Mouse (Mus musculus) heart, adult 9 months (tissue): ENCODE measurements around the gene Zan.

Experiments
- DNase-seq, 2 experiments: peaks; one replicate each; pipeline ENCODE4 v3.0.0; 2022; ENCODE audit warnings: low spot score in 2 of 2

Zan gene

GRCm38 (mm10) chr5:137351394-137351793 lies 125.5 kb downstream of the Zan start:
- no peak for DNase-seq

- DNase-seq, result no peak
Measured at GRCm38 (mm10) chr5:137351058-137351380, 125.8 kb downstream of the Zan start.

GRCm38 (mm10) chr5:137350205-137351057 lies 126.4 kb downstream of the Zan start:
- no peak for DNase-seq

GRCm38 (mm10) chr5:137349384-137350204 lies 127.3 kb downstream of the Zan start, which contains the start of gene Ephb4:
TSS of gene Ephb4 (plus strand) at chr5:137350109.
- peak; percentile 96 to 97 for DNase-seq

GRCm38 (mm10) chr5:137348482-137349383 lies 128.1 kb downstream of the Zan start:
- DNase-seq, result peak; percentile 87 to 91

GRCm38 (mm10) chr5:137347856-137348255 lies 129.0 kb downstream of the Zan start:
- peak; percentile 26 to 41 for DNase-seq

GRCm38 (mm10) chr5:137346983-137347382 lies 129.9 kb downstream of the Zan start:
- no peak for DNase-seq

GRCm38 (mm10) chr5:137346388-137346787 lies 130.5 kb downstream of the Zan start:
- DNase-seq, result no peak

GRCm38 (mm10) chr5:137345821-137346220 lies 131.0 kb downstream of the Zan start:
- no peak for DNase-seq

GRCm38 (mm10) chr5:137343869-137344268 lies 133.0 kb downstream of the Zan start:
- no peak for DNase-seq

- no peak for DNase-seq
Measured at GRCm38 (mm10) chr5:137343412-137343811, 133.5 kb downstream of the Zan start.

GRCm38 (mm10) chr5:137342407-137343012 lies 134.4 kb downstream of the Zan start:
- no peak for DNase-seq

GRCm38 (mm10) chr5:137340222-137340621 lies 136.6 kb downstream of the Zan start:
- no peak for DNase-seq

GRCm38 (mm10) chr5:137339290-137339979 lies 137.4 kb downstream of the Zan start:
- DNase-seq, result peak; percentile 81 to 87

GRCm38 (mm10) chr5:137338663-137339289 lies 138.1 kb downstream of the Zan start:
- DNase-seq, result peak; percentile 78 to 88

GRCm38 (mm10) chr5:137338256-137338655 lies 138.6 kb downstream of the Zan start:
- DNase-seq, result peak; percentile 89 to 91

GRCm38 (mm10) chr5:137337190-137337589 lies 139.7 kb downstream of the Zan start:
- DNase-seq, result no peak

GRCm38 (mm10) chr5:137335066-137335465 lies 141.8 kb downstream of the Zan start:
- DNase-seq, result no peak

GRCm38 (mm10) chr5:137334317-137334716 lies 142.5 kb downstream of the Zan start:
- no peak for DNase-seq

GRCm38 (mm10) chr5:137333512-137334174 lies 143.2 kb downstream of the Zan start, which contains the start of gene Slc12a9:
TSS of gene Slc12a9 (minus strand) at chr5:137333597.
- peak; percentile 92 for DNase-seq
